Mouse (Mus musculus) testis, adult 2 months (tissue): Measurements from ENCODE around the gene 1700001C19Rik.

Source experiments
- CTCF ChIP-seq: fragments of 200-500 bp; IDR thresholded peaks from 2 replicates; pipeline ENCODE4 v1.5.1; 2012; ENCODE audit warnings: low read depth, mild to moderate bottlenecking, inconsistent platforms, low read length, moderate library complexity; ENCODE audit not compliant: control insufficient read depth, insufficient read depth, insufficient replicate concordance
- POLR2A ChIP-seq: fragments of 200-500 bp; IDR thresholded peaks from 2 replicates; pipeline ENCODE4 v1.6.1; 2012; ENCODE audit warnings: low read depth, mild to moderate bottlenecking, inconsistent platforms, low read length, moderate library complexity; ENCODE audit not compliant: control insufficient read depth

GRCm38 (mm10) chr17:47485791-47486190 is 48.6 kb upstream of the 1700001C19Rik start:
- TF ChIP-seq CTCF (no peak), POLR2A (no peak)
